Mouse (Mus musculus) heart, adult 2 months (tissue): ENCODE measurements around the gene Gm3448. TPM values are rescaled to one million over a fixed set of nuclear protein-coding genes. Genes with fewer than 3 reads are reported as not detected.
A peak's percentile ranks its signal among the peaks of the same experiment; 100 is the strongest.

ENCODE experiments used
- DNase-seq, 2 experiments: peaks; one replicate each; pipeline ENCODE4 v3.0.0; 2021
- H3K27ac ChIP-seq: fragments of 200-600 bp; 2 replicates; pipeline ENCODE4 v1.8.1; 2022
- H3K27me3 ChIP-seq: fragments of 200-500 bp; 2 replicates; pipeline ENCODE4 v1.6.1; 2012; ENCODE audit warnings: mild to moderate bottlenecking, low read length, inconsistent platforms, mixed read lengths; ENCODE audit not compliant: control insufficient read depth, insufficient read depth
- H3K36me3 ChIP-seq: fragments of 200-500 bp; 2 replicates; pipeline ENCODE4 v1.6.1; 2012; ENCODE audit warnings: low read length, inconsistent platforms; ENCODE audit not compliant: control insufficient read depth, insufficient read depth
- H3K4me1 ChIP-seq: fragments of 200-500 bp; 2 replicates; pipeline ENCODE4 v1.6.1; 2011; ENCODE audit warnings: low read length; ENCODE audit not compliant: control insufficient read depth, insufficient read depth
- H3K4me3 ChIP-seq: fragments of 200-600 bp; 2 replicates; pipeline ENCODE4 v1.8.1; 2022
- H3K79me2 ChIP-seq: fragments of 200-500 bp; replicated peaks from 2 replicates; pipeline ENCODE4 v1.6.1; 2012; ENCODE audit warnings: mild to moderate bottlenecking, inconsistent platforms, low read length, moderate library complexity, mixed read lengths; ENCODE audit not compliant: control insufficient read depth, insufficient read depth
- H3K9ac ChIP-seq: fragments of 200-500 bp; 2 replicates; pipeline ENCODE4 v1.6.1; 2012; ENCODE audit warnings: low read depth, mild to moderate bottlenecking, control low read depth, inconsistent platforms, low read length, mixed read lengths
- CTCF ChIP-seq: fragments of 200-600 bp; IDR thresholded peaks from 2 replicates; pipeline ENCODE4 v1.8.1; 2022; ENCODE audit warnings: antibody characterized with exemption, mild to moderate bottlenecking, moderate library complexity
- EP300 ChIP-seq: fragments of 200-500 bp; IDR thresholded peaks from 2 replicates; pipeline ENCODE4 v1.6.1; 2011; ENCODE audit warnings: low read depth, low read length, control low read depth; ENCODE audit not compliant: insufficient read depth
- POLR2A ChIP-seq: fragments of 200-500 bp; IDR thresholded peaks from 2 replicates; pipeline ENCODE4 v1.6.1; 2011; ENCODE audit warnings: mild to moderate bottlenecking, low read depth, low read length, control low read depth; ENCODE audit not compliant: insufficient read depth
- WGBS: fragments of 180-500 bp; shearing (Covaris S2); methylation state at CpG from one replicate; pipeline ENCODE4 v1.1.7; 2018; 5-methylcytosine and 5-hydroxymethylcytosine counted together
- intact Hi-C: fragments of 180-260 bp; cut with DNase I; formaldehyde crosslinking; loops from one replicate; pipeline ENCODE4 v1.15.1; 2025
- polyA plus RNA-seq: library from polyadenylated mRNA; depleted of rRNA; stranded (reverse); fragments of >200 nt; gene quantifications from 2 replicates; pipeline ENCODE4 v1.2.3, GENCODE M21; 2012
- total RNA-seq, 2 experiments: library from RNA; stranded (reverse); gene quantifications; 2 replicates each; pipeline ENCODE4 v1.2.3; 2021

Gm3448 gene
- total and polyA plus RNA-seq, 3 experiments: 0.84 to 1.0 (median 1.0) TPM

DNA sequence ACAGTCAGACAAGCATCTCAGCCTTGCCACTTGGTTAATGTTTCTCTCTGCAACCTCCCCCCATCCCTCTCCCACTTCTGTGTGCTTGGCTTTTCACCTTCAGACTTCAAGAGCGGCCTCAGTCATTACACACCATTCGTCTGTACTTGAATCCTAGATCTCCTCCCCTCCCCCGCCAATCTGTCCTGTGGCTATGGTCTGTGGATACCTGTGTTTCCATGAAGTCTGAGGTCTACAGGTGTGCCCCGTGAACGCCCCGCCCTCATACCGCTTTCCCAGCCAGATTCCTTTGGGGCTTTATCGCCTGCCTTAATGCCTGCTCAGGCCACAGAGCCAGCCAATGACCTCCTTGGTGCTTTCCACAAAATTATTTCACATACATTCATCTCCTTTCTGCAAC lies 33.7 kb upstream of the Gm3448 start:
- no peaks in the 10 kb centered on the region for H3K36me3 ChIP-seq
- H3K79me2 ChIP-seq: no peaks in the 10 kb centered on the region
- WGBS: 87% methylated on average over 8 of the region's 8 CpGs
- no peak overlapping the region for H3K9ac ChIP-seq
- H3K27me3 ChIP-seq: no peaks in the 10 kb centered on the region
- H3K4me1 ChIP-seq: no peaks in the 10 kb centered on the region
- intact Hi-C loops: no loop called here
- no peak overlapping the region for H3K4me3 ChIP-seq
- no peak for TF ChIP-seq CTCF
- no peak for TF ChIP-seq EP300
- TF ChIP-seq POLR2A: no peak
- DNase-seq: no peak
- H3K27ac ChIP-seq: no peak overlapping the region

DNA sequence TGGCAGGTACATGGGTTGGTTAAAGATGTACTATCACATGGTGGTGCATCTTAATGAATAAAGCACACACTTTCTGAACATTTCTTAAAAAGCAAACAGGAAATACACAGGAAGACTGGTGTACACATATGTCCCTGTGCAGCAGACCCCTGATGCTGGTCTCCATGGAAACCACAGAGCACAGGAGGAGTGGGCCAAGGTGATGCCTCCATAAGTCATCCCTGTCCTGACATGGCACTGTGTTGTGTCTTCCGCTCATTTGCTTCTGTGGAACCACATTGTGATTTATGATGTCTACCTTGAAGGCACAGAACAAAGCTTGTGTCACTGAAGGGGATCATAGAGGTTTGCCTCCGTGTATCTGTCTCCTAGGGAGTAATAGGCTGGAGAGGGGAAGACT lies 30.9 kb upstream of the Gm3448 start:
- H3K27ac ChIP-seq: no peak overlapping the region
- no peaks in the 10 kb centered on the region for H3K36me3 ChIP-seq
- no peaks in the 10 kb centered on the region for H3K27me3 ChIP-seq
- H3K79me2 ChIP-seq: no peaks in the 10 kb centered on the region
- intact Hi-C loops: no loop called here
- whole genome bisulfite sequencing: 94% methylated on average over 2 of the region's 2 CpGs
- H3K4me3 ChIP-seq: no peak overlapping the region
- TF ChIP-seq EP300 (no peak), CTCF (no peak), POLR2A (no peak)
- DNase-seq: no peak
- peaks cover 4% of the 10 kb centered on the region for H3K4me1 ChIP-seq
- no peak overlapping the region for H3K9ac ChIP-seq

DNA sequence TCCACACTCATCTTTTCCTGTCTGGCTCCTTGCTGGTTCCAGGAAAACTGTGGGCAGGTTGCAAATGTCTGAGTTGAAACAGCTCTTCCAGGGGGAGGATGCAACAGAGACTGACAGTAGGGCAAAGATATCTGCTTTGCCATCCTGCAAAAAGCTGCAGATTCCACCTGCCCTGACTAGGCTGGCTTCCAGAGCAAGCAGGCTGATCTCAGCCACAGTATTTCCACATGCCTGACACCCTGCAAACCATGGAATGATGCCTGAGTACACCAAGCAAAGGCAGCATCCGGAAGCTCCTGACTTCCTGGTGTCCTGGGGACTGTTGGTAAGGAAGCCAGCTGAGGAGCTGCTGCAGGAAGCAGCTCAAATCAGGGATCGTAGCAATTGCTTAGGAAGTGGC lies 27.8 kb upstream of the Gm3448 start:
- no peaks in the 10 kb centered on the region for H3K36me3 ChIP-seq
- H3K27ac ChIP-seq: no peak overlapping the region
- H3K9ac ChIP-seq: no peak overlapping the region
- H3K79me2 ChIP-seq: no peaks in the 10 kb centered on the region
- DNase-seq: peak in 1 of 2 experiments; percentile 23
- peaks cover 7% of the 10 kb centered on the region for H3K4me1 ChIP-seq
- intact Hi-C loops: loop anchor here (5.0 kb wide), 3 partner anchors 123 to 328 kb away; partner anchors contain the start of gene Fam120b
- WGBS: 38% methylated on average over 2 of the region's 2 CpGs
- no peak overlapping the region for H3K4me3 ChIP-seq
- no peaks in the 10 kb centered on the region for H3K27me3 ChIP-seq
- TF ChIP-seq POLR2A (no peak), EP300 (no peak), CTCF (no peak)

DNA sequence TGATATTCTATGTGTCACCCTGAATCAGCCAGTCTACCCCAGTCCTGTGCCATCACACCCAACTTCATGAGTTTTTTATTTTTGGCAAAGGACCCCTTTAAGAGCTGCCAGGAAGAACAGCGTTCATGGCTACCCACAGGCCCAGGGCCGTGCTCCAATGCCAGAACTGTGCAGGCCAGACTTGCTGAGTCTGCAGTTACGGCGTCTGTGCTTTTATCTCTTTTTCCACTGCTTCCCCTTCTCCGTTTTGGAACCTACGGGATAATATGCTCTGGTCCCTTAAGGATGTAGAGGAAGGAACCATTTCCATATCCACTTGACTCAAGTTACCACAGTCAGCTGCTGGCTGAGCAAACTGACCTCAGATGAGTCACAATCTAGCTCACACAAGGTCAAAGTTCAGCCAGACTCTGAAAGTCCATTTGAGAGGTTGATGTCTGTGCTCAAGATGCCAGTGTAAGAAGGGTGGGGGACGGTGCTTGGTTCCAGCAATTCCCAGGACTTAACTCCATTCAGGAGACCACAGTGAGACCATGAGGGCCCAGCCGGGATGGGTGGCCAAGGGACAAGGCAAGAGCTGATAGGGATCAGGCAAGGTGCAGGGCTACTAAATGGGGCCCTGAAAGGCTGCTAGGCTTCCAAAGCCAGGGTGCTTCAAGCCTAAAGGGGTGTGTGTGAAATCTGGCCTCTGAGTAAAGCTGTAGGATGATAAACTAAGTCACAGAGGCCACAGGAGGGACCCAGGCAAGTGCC lies 26.9 kb upstream of the Gm3448 start:
- no peak for TF ChIP-seq POLR2A
- no peak for TF ChIP-seq CTCF
- TF ChIP-seq EP300: no peak
- WGBS: 47% methylated on average over 8 of the region's 8 CpGs
- H3K4me3 ChIP-seq: no peak overlapping the region
- DNase-seq: no peak
- H3K9ac ChIP-seq: no peak overlapping the region
- peaks cover 7% of the 10 kb centered on the region for H3K4me1 ChIP-seq
- no peak overlapping the region for H3K27ac ChIP-seq
- no peaks in the 10 kb centered on the region for H3K36me3 ChIP-seq
- H3K27me3 ChIP-seq: no peaks in the 10 kb centered on the region
- intact Hi-C loops: loop anchor here (5.0 kb wide), 3 partner anchors 124 to 329 kb away; partner anchors contain the start of gene Fam120b
- H3K79me2 ChIP-seq: no peaks in the 10 kb centered on the region

DNA sequence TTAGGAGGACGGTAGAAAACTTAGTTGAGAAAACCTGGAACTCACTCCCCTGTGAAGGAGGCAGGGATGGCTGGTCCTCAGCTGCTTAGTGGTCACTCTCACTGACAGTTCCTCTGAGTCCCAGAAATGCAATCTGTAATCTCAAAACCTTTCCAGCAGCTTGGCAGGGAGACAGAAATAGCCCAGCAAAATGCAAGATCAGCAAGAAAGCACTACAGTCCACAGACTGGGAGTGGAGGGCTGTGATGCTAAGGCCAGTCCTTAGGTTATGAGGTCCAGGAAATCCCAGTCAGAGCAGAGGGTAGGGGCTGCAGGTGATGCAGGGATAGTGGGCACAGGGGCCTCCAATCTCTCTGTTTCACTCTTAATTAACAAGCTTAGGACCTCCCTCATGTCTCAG lies 25.6 kb upstream of the Gm3448 start:
- no peak overlapping the region for H3K27ac ChIP-seq
- H3K4me1 ChIP-seq: peaks cover 7% of the 10 kb centered on the region
- no peaks in the 10 kb centered on the region for H3K27me3 ChIP-seq
- DNase-seq: no peak
- H3K79me2 ChIP-seq: no peaks in the 10 kb centered on the region
- no peak overlapping the region for H3K4me3 ChIP-seq
- no peak overlapping the region for H3K9ac ChIP-seq
- no peak for TF ChIP-seq EP300
- TF ChIP-seq POLR2A: no peak
- TF ChIP-seq CTCF: no peak
- H3K36me3 ChIP-seq: no peaks in the 10 kb centered on the region
- WGBS: 76% methylated on average over 1 of the region's 1 CpGs
- intact Hi-C loops: loop anchor here (5.0 kb wide), 3 partner anchors 125 to 330 kb away; partner anchors contain the start of gene Fam120b

DNA sequence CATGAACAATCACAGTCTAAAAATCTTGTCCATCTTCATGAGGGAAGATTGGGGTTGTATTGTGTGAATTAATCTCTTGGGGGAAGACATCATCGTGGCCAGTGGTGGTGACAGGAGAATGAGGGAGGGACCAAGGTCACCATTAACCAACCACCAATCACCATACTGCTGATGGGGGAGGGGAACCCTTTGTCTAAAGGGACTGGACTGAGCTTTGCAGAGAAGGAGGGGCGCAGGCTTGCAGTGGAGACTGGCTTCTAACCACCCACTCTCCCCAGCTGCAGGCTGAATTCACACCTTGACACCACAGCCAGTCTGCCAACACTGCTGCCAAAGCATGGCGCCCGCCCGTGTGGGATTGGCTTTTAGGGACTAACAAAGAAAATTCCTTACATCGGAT lies 24.7 kb upstream of the Gm3448 start:
- TF ChIP-seq POLR2A (no peak), EP300 (no peak), CTCF (no peak)
- intact Hi-C loops: loop anchor here (5.0 kb wide), 3 partner anchors 126 to 331 kb away; partner anchors contain the start of gene Fam120b
- Histone ChIP-seq H3K36me3 (no peaks in the 10 kb centered on the region), H3K9ac (no peak overlapping the region), H3K27me3 (no peaks in the 10 kb centered on the region), H3K27ac (no peak overlapping the region), H3K4me3 (no peak overlapping the region), H3K79me2 (no peaks in the 10 kb centered on the region), H3K4me1 (peaks cover 7% of the 10 kb centered on the region)
- 72% methylated on average over 6 of the region's 6 CpGs for WGBS
- no peak for DNase-seq
